Mouse (Mus musculus): ENCODE measurements around the gene Minos1.

Gene Minos1

DNA sequence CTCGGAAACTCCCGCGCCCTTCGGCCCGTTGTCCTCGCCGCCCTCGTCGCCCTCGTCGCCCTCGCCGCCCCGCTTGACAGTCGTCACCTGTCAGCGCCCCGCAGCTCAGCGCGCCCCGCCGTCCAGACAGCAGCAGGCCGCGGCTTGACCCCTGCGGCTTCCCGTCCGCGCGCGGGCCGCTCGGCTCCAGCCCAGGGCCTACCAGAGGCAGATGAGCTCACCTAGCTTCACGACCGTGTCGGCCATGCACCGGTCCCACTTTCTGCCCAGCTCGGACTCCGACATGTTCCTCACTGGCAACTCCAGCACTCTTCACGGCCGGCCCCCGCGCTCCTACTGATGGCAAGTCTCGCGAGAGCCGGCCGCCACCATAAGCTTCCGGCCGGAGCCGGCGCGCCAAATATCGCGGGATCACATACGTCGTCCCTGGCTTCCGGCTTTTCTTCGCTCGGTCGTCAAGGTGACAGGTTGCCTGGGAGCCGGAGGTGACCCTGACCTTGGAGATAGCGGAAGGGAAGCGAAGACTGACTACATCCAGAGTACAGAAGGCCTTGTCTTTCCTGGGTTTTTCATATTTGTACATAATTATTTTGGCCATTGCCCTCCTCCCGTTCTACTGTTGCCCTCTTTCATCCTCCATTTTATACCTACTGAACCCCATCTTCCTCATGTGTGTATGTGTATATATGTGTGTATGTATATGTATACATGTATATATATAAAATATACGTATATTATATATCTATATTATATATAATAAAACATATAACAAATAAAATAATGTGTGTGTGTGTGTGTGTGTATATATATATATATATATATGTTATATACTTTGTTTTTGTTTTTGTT is at the start of gene Minos1:
TSS of gene Minos1 (minus strand) at position 413 of the 849 bp plus-strand sequence.
- DNase-seq, result peak; percentile 97

DNA sequence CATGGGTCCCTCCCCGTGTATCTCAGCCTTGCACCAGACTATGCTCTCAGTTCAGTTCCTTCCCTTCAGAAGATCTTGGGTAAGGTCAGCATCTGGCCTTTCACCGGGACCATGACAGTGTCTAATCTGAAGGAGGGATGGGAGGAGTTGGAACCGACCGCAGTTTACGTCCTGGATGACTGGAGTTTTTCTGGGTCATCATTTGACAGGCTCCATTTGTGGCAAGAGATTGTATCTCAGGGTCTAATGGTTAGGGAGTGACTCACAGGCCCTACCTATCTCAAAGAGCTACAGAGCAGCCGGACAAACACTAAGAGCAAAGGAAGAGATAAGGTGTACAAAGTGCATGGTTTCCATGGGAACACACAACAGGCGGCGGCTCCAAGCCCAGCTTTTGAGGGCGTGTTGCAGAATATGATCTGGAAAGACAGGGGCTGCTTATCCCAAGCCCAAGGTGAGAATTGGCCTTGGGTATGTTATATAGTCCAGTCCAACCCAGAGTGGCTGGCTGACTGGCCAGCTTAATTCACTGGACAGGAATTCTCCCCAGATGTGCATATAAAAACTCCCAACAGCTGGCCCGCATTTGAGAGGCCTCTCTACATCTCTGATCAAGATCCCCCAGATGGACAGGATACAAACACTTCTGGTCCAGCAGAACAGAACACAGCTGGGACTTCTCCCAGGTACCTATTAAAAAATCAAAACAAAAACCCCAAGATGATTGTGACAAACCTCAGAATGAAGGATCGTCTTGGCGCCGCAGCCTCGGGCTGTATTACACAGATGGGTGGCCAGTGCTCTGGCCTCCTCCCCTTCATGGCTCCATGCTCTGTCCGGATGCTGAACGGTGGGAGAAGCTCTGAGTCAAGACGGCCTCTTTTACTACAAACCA is 49.1 kb upstream of the Minos1 start:
- DNase-seq, result no peak

- DNase-seq, result no peak
Measured at GRCm38 (mm10) chr4:139179218-139179617, 48.3 kb upstream of the Minos1 start.

- DNase-seq, result no peak
Measured at GRCm38 (mm10) chr4:139178377-139178776, 47.5 kb upstream of the Minos1 start.

GRCm38 (mm10) chr4:139177921-139178320 is 47.0 kb upstream of the Minos1 start:
- DNase-seq, result no peak

DNA sequence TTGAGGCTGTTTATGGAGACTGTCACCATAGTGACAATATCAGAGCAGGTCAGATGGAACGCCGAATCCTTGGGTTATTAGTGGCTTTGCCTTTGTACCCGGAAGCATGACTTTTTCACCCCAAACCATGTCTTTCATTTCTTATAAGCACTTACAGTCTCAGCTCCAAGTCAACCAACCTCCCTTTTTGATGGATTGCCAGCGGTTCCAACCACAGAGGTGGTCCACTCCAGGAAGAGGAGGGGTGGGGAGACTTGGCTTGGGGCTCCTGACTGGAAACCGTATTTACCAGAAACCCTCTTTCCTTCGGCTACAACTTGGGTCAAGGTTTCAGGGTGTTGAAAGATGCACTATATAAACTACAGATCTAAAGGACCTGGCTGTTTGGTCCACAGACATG is 45.1 kb upstream of the Minos1 start:
- no peak for DNase-seq

GRCm38 (mm10) chr4:139175061-139175971 is 44.4 kb upstream of the Minos1 start:
- no peak for DNase-seq

DNA sequence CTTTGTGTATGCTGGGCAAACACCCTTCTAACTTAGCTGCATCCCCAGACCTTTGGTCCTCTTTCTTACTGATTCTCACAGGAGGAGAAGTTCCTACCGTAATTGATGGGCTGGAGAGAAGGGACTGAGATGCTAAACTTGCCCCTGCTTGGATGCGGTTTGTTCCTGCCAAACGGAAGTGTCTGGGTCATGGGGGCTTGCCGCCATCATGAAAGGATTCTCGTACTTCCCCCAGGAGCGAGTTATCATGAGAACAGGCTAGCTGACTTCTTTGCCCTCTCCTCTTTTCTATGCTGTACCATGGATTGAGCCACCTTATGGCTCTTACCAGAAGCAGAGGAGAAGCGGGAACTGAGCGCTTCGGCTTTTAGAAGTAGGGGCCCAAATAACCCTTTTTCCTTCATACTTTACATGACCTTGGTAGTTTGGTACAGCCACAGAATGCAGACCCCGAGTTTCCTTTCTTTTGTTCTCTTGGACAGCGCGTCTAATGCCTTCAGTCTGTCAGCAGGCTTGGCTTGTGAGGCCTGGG is 38.9 kb upstream of the Minos1 start:
- no peak for DNase-seq

GRCm38 (mm10) chr4:139168985-139169747 is 38.3 kb upstream of the Minos1 start:
- DNase-seq, result no peak

GRCm38 (mm10) chr4:139167107-139167506 is 36.2 kb upstream of the Minos1 start:
- no peak for DNase-seq

GRCm38 (mm10) chr4:139166244-139166643 is 35.3 kb upstream of the Minos1 start:
- DNase-seq, result no peak

- no peak for DNase-seq
Measured at GRCm38 (mm10) chr4:139165259-139165658, 34.3 kb upstream of the Minos1 start.

- DNase-seq, result no peak
Measured at GRCm38 (mm10) chr4:139164082-139164481, 33.2 kb upstream of the Minos1 start.

- DNase-seq, result no peak
Measured at GRCm38 (mm10) chr4:139161076-139161475, 30.2 kb upstream of the Minos1 start.

DNA sequence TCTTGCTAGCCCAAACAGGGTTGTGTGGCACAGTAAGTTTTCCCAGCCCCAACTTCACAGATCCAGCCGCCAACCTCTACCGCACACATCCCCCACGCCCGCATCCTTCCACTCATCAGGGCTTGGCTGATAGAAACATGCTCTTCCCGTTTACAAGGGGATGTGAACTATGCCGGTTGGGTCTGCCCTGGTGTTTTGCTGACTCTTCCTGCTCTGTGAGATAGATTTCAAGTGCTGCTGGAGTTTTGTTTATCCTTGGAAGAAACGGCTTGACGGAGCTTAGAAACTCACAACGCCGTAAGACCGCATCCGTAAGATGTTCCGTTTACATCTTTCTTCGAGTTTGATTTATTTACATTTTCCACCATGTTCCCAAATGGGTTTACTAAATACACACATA is 27.4 kb upstream of the Minos1 start:
- no peak for DNase-seq

GRCm38 (mm10) chr4:139156538-139156937 is 25.6 kb upstream of the Minos1 start:
- DNase-seq, result no peak

GRCm38 (mm10) chr4:139154576-139155307 is 23.8 kb upstream of the Minos1 start:
- no peak for DNase-seq

- no peak for DNase-seq
Measured at GRCm38 (mm10) chr4:139151370-139151769, 20.5 kb upstream of the Minos1 start.

GRCm38 (mm10) chr4:139146760-139147159 is 15.8 kb upstream of the Minos1 start:
- DNase-seq, result no peak

- no peak for DNase-seq
Measured at GRCm38 (mm10) chr4:139145156-139145555, 14.2 kb upstream of the Minos1 start.

DNA sequence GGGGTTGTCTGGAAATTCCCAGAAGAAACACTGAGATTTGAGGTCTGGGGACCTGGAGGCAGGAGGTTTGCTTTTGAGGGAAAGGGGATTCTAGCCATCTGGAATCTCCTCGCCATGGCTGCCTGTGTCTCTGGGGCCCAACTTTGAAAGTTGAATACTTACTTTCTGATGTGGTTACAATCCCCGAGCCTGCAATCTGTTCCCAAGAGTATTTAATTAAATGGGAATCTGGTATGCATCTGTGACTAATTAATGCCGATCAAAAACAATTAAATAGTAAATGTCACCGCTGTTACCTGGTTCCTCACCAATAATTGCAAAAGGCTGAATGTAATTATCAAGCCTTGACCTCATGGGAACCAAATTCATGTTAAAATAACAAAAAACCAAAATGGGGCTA is 13.7 kb upstream of the Minos1 start:
- no peak for DNase-seq
